Mouse (Mus musculus) lung, postnatal 0 days (tissue): ENCODE measurements around the gene Gart. TPM values are rescaled to one million over a fixed set of nuclear protein-coding genes. Genes with fewer than 3 reads are reported as not detected.

Experiments
- ATAC-seq: fragments of 200-750 bp; cut with Nextera tagmentation; 2 replicates; pipeline ENCODE4 v1.8.0; 2017; ENCODE audit warnings: moderate library complexity
- DNase-seq: peaks from one replicate; pipeline ENCODE4 v3.0.0-alpha.2; 2016; ENCODE audit warnings: low spot score
- H3K27ac ChIP-seq: fragments of 300-500 bp; sonication (generic); 2 replicates; pipeline ENCODE4 v1.5.1; 2014; ENCODE audit warnings: antibody characterized with exemption, mild to moderate bottlenecking, low read length, mixed read lengths
- H3K27me3 ChIP-seq: fragments of 300-500 bp; sonication (generic); replicated peaks from 2 replicates; pipeline ENCODE4 v1.6.1; 2014; ENCODE audit warnings: low read length, mixed read lengths; ENCODE audit not compliant: insufficient read depth
- H3K36me3 ChIP-seq: fragments of 300-500 bp; sonication (generic); 2 replicates; pipeline ENCODE4 v1.6.1; 2014; ENCODE audit warnings: low read length, mixed read lengths; ENCODE audit not compliant: insufficient read depth
- H3K4me1 ChIP-seq: fragments of 300-500 bp; sonication (generic); 2 replicates; pipeline ENCODE4 v1.6.1; 2014; ENCODE audit warnings: antibody characterized with exemption, low read depth, low read length, mixed read lengths; ENCODE audit not compliant: insufficient read depth
- H3K4me2 ChIP-seq: fragments of 300-500 bp; sonication (generic); replicated peaks from 2 replicates; pipeline ENCODE4 v1.6.1; 2014; ENCODE audit warnings: low read depth, mild to moderate bottlenecking, low read length, moderate library complexity, mixed read lengths
- H3K4me3 ChIP-seq: fragments of 300-500 bp; sonication (generic); 2 replicates; pipeline ENCODE4 v1.5.1; 2014; ENCODE audit warnings: low read depth, low read length
- H3K9ac ChIP-seq: fragments of 300-500 bp; sonication (generic); replicated peaks from 2 replicates; pipeline ENCODE4 v1.6.1; 2014; ENCODE audit warnings: low read depth, mild to moderate bottlenecking
- H3K9me3 ChIP-seq: fragments of 300-500 bp; sonication (generic); 2 replicates; pipeline ENCODE4 v1.6.1; 2016; ENCODE audit warnings: low read length, mixed read lengths
- CTCF ChIP-seq: IDR thresholded peaks from 2 replicates; pipeline ENCODE4 v1.5.1; 2016; ENCODE audit warnings: antibody characterized with exemption, mild to moderate bottlenecking
- EP300 ChIP-seq: IDR thresholded peaks from 2 replicates; pipeline ENCODE4 v1.6.1; 2016; ENCODE audit warnings: antibody characterized with exemption, mild to moderate bottlenecking, control low read depth
- WGBS: fragments of 180-500 bp; shearing (Covaris S2); extraction: QIAGEN DNeasy Blood & Tissue Kit; methylation state at CpG from one replicate; pipeline ENCODE4 v1.1.7; 2014; 5-methylcytosine and 5-hydroxymethylcytosine counted together
- polyA plus RNA-seq: library from polyadenylated mRNA; unstranded; fragments of >200 nt; fragmentation: Nextera tagmentation; extraction: Ambion mirVana; gene quantifications from 2 replicates; pipeline ENCODE4 v1.2.1, GENCODE M21; 2015

Gart gene
- polyA plus RNA-seq, 1 experiment from 2014 or later: 27.3 TPM

DNA sequence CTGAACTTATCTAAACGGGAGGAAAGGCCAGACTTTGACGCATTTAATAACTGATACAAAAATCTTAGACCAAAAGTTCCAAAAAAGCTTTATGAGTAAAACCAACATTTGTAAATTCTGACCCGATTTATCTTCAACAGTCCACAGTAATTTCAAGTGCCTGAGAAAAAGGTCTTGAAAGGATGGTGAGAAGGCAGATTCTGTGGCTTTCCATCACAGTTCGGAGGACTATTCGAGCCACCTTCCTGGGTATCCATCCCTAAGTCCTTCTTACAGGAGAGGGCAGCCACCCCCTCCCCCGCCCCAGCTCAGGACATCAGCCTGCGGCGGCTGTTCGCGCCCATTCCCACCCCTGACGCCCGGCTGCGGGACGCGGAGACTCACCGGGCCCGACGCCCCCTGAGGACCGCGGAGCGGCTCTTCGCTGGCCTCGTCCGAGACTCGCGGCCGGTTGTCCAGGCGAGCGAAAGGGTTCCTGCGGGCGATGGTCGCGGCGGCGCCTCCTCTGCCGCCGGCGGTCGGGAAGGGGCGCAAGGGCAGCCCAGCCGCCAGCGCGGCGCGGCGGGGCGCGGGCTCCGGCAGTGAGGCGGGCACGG is 41.4 kb upstream of the Gart start:
- no peaks in the 10 kb centered on the region for H3K27me3 ChIP-seq
- WGBS: 1% methylated on average over 39 of the region's 51 CpGs
- H3K4me2 ChIP-seq: peak overlapping the region; percentile 100
- TF ChIP-seq CTCF (no peak), EP300 (no peak)
- peaks cover 8% of the 10 kb centered on the region; the same call in 1 of the 2 replicates for H3K36me3 ChIP-seq
- no peak for DNase-seq
- no peaks in the 10 kb centered on the region for H3K9me3 ChIP-seq
- H3K4me1 ChIP-seq: no peaks in the 10 kb centered on the region
- peak overlapping the region; percentile 85 for H3K4me3 ChIP-seq
- 0 out of 2 replicates have a peak overlapping the region, but pooled peaks have one; percentile 57 for H3K27ac ChIP-seq
- no peak; the same call in 1 of the 2 replicates for ATAC-seq
- peak overlapping the region; percentile 54 for H3K9ac ChIP-seq

DNA sequence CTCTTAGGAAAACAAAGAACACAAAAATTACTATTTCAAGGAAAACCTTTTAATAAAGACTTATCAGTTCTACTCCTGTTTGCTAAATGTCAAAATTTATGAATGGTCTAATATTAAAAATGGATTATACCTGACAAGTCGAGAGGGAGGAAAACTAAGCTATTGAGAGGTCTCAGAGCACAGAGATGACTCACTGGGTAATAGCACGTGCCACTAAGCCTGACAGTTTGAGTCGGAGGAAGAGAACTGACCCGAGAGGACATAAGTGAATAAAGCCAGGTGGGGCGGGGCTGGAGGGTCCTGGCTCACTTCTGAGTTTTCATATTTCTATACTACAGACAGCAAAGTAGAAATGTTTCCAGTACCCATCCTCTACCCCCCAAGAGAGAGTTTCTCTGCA is 39.6 kb upstream of the Gart start:
- TF ChIP-seq EP300 (no peak), CTCF (no peak)
- DNase-seq (no peak), ATAC-seq (no peak)
- no peak overlapping the region for H3K9ac ChIP-seq
- H3K4me1 ChIP-seq: no peaks in the 10 kb centered on the region
- no peak overlapping the region for H3K27ac ChIP-seq
- H3K36me3 ChIP-seq: peaks cover 8% of the 10 kb centered on the region; the same call in 1 of the 2 replicates
- H3K9me3 ChIP-seq: no peaks in the 10 kb centered on the region
- no peak overlapping the region for H3K4me2 ChIP-seq
- H3K4me3 ChIP-seq: no peak overlapping the region
- 82% methylated on average over 5 of the region's 5 CpGs for WGBS
- no peaks in the 10 kb centered on the region for H3K27me3 ChIP-seq

DNA sequence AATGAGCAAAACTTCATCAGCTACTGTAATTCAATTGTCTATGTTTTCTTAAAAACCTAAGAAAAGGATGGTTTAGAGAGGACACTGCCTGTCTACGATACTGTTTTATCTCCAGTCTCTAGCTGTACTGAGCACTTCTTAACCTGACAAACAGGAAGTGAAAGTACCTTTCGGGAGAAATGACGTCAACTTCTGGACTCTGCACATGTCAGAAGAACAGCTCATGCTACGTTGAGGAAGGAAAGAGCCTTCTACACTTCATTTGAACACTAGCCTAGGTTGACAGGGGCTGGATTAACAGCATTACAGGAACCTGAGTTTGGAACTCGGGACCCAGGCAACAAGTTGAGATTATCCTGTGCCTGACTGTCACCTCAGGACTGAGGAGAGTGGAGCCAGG is 38.8 kb upstream of the Gart start:
- DNase-seq (peak; percentile 58), ATAC-seq (no peak)
- peaks cover 8% of the 10 kb centered on the region; the same call in 1 of the 2 replicates for H3K36me3 ChIP-seq
- H3K4me3 ChIP-seq: no peak overlapping the region
- no peaks in the 10 kb centered on the region for H3K4me1 ChIP-seq
- 69% methylated on average over 5 of the region's 5 CpGs for WGBS
- H3K4me2 ChIP-seq: no peak overlapping the region
- no peak for TF ChIP-seq CTCF
- TF ChIP-seq EP300: no peak
- no peaks in the 10 kb centered on the region for H3K9me3 ChIP-seq
- H3K9ac ChIP-seq: no peak overlapping the region
- H3K27me3 ChIP-seq: no peaks in the 10 kb centered on the region
- no peak overlapping the region for H3K27ac ChIP-seq

DNA sequence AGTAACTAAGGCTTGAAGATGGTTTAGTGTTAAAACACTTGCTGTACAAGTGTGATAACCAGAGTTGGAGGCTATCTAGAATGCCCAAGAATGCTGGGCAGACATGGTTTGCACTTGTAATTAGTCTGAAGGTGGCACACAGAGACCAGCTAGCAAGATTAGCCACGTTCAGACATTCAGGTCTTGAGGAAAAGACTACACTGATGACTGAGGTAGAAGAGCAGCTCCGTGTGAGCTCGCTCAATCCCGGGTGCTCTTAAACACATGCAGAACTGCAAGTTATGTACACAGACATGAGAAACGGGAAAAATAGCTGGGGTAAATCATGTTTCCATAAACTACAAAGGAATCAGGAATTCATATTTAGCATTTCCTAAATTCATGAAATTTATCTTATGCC is 33.9 kb upstream of the Gart start:
- H3K9me3 ChIP-seq: no peaks in the 10 kb centered on the region
- no peaks in the 10 kb centered on the region for H3K4me1 ChIP-seq
- 69% methylated on average over 5 of the region's 5 CpGs for WGBS
- no peaks in the 10 kb centered on the region for H3K27me3 ChIP-seq
- no peak overlapping the region for H3K9ac ChIP-seq
- DNase-seq (no peak), ATAC-seq (no peak)
- no peak overlapping the region for H3K27ac ChIP-seq
- no peak overlapping the region for H3K4me2 ChIP-seq
- no peak overlapping the region for H3K4me3 ChIP-seq
- TF ChIP-seq CTCF: no peak
- TF ChIP-seq EP300: no peak
- peaks cover 23% of the 10 kb centered on the region for H3K36me3 ChIP-seq

DNA sequence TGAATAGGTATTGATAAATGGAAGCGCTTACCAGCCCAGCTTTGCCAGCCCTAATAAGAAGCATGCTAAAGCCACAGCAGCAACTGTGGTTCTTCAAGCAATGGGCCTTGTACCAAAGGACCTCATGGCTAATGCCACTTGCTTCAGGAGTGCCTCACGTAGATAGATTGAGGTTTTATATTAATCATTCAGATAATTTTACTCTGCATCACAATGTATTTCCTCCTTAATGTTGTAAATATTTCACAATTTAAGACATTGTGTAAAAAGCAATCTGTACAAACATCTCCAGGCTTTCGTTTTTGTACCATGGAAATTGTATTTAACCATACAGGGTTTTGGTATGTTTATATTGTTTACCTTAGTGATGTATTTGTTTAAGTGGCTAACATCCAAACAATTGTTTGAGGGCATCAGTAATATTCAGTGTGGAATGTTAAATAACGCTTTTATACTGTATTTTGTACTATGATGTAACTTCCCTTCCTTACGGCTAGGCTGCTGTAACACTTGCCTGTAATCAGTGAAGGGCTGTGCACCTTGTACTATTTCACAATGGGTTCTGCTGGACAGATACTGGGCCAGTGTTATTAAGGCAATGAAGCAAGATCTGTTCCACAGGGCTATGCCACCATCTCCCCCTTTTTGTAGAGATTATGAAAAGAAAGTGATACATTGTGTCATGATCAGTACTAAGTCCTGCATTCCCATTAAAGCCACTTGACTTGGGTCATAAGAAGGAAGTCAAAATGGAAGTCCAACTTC is 31.6 kb upstream of the Gart start:
- TF ChIP-seq EP300 (0 out of 2 replicates have a peak, but pooled peaks have one; percentile 15), CTCF (no peak)
- peak; percentile 32 for DNase-seq
- Histone ChIP-seq H3K9me3 (no peaks in the 10 kb centered on the region), H3K27me3 (no peaks in the 10 kb centered on the region), H3K27ac (no peak overlapping the region), H3K4me1 (no peaks in the 10 kb centered on the region), H3K9ac (no peak overlapping the region), H3K4me3 (no peak overlapping the region), H3K36me3 (peaks cover 28% of the 10 kb centered on the region; the same call in 1 of the 2 replicates), H3K4me2 (no peak overlapping the region)
- WGBS: 64% methylated on average over 5 of the region's 5 CpGs
- ATAC-seq: peak; percentile 65; the same call in 1 of the 2 replicates

DNA sequence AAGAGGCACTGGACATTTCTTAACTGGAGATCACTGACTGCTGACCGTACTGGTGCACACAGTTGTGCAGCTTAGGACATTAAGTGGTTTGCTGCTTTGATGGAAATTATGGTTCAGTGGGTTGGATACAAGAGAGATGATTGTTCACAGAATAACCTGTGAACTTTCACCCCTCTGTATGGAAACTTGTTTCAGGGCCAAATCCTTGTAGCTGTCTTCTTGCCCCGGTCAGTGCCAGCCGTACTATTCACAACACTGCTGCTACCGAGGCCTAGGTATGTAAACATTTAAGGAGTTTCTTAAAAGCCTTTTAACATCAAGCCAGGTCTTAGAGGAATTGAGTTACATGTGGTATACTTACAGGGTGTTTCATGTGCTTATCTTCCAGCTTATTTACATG is 27.7 kb upstream of the Gart start:
- WGBS: 66% methylated on average over 4 of the region's 4 CpGs
- Histone ChIP-seq H3K9me3 (no peaks in the 10 kb centered on the region), H3K9ac (no peak overlapping the region), H3K4me2 (no peak overlapping the region), H3K4me1 (no peaks in the 10 kb centered on the region), H3K27ac (no peak overlapping the region), H3K4me3 (no peak overlapping the region), H3K36me3 (peaks cover 52% of the 10 kb centered on the region), H3K27me3 (no peaks in the 10 kb centered on the region)
- DNase-seq (no peak), ATAC-seq (no peak)
- TF ChIP-seq CTCF (no peak), EP300 (no peak)
